Mouse (Mus musculus) brain, embryonic 14.5 days (tissue): ENCODE results near the gene Pdk2. TPM values are rescaled to one million over a fixed set of nuclear protein-coding genes. Genes with fewer than 3 reads are reported as not detected.

Experiments
- DNase-seq: peaks from one replicate; pipeline ENCODE4 v3.0.0-alpha.2; 2011; ENCODE audit warnings: low read depth
- CTCF ChIP-seq: fragments of 200-500 bp; IDR thresholded peaks from 2 replicates; pipeline ENCODE4 v1.5.1; 2012; ENCODE audit warnings: inconsistent platforms, mild to moderate bottlenecking, moderate library complexity, borderline replicate concordance; ENCODE audit not compliant: insufficient read depth, insufficient read length; ENCODE audit errors: extremely low read depth
- POLR2A ChIP-seq: fragments of 200-500 bp; IDR thresholded peaks from 2 replicates; pipeline ENCODE4 v1.6.1; 2012; ENCODE audit warnings: mild to moderate bottlenecking, inconsistent platforms, borderline replicate concordance; ENCODE audit not compliant: poor library complexity, insufficient read depth, insufficient read length, severe bottlenecking; ENCODE audit errors: extremely low read depth
- polyA plus RNA-seq: library from polyadenylated mRNA; depleted of rRNA; stranded (reverse); fragments of >200 nt; gene quantifications from 2 replicates; pipeline ENCODE4 v1.2.3, GENCODE M21; 2012

Gene Pdk2
- polyA plus RNA-seq, 1 experiment, result 26.1 TPM

GRCm38 (mm10) chr11:95079256-95079875, 38.2 kb upstream of the Pdk2 start:
- TF ChIP-seq CTCF, result no peak
- TF ChIP-seq POLR2A, result no peak

GRCm38 (mm10) chr11:95077956-95078355, 36.8 kb upstream of the Pdk2 start:
- TF ChIP-seq CTCF (0 out of 2 replicates have a peak, but pooled peaks have one; percentile 5), POLR2A (no peak)
- no peak for DNase-seq

More at GRCm38 (mm10) chr11:95079256-95079875, 38.2 kb upstream of the Pdk2 start:
- DNase-seq, result no peak

GRCm38 (mm10) chr11:95076536-95077111, 35.5 kb upstream of the Pdk2 start, which contains the start of gene Itga3:
Gene Itga3 (minus strand): TSS chr11:95076801.
- TF ChIP-seq POLR2A (peak; percentile 15; the same call in 1 of the 2 replicates), CTCF (no peak)
- DNase-seq, result peak; percentile 78

GRCm38 (mm10) chr11:95076041-95076535, 34.9 kb upstream of the Pdk2 start:
- DNase-seq, result peak; percentile 70
- TF ChIP-seq CTCF (peak; percentile 58; the same call in 1 of the 2 replicates), POLR2A (no peak)

GRCm38 (mm10) chr11:95075197-95076040, 34.3 kb upstream of the Pdk2 start:
- peak; percentile 18 for DNase-seq
- 0 out of 2 replicates have a peak, but pooled peaks have one; percentile 8 for TF ChIP-seq CTCF
- TF ChIP-seq POLR2A, result no peak

GRCm38 (mm10) chr11:95074694-95075093, 33.5 kb upstream of the Pdk2 start:
- DNase-seq, result no peak
- TF ChIP-seq CTCF, result no peak
- TF ChIP-seq POLR2A, result no peak

- TF ChIP-seq POLR2A, result no peak
- TF ChIP-seq CTCF, result no peak
- DNase-seq, result no peak
Measured at GRCm38 (mm10) chr11:95073835-95074234, 32.7 kb upstream of the Pdk2 start.

GRCm38 (mm10) chr11:95072804-95073203, 31.6 kb upstream of the Pdk2 start:
- DNase-seq, result no peak
- TF ChIP-seq CTCF (no peak), POLR2A (no peak)

GRCm38 (mm10) chr11:95072136-95072535, 31.0 kb upstream of the Pdk2 start:
- TF ChIP-seq POLR2A, result no peak

GRCm38 (mm10) chr11:95071266-95071665, 30.1 kb upstream of the Pdk2 start:
- TF ChIP-seq POLR2A, result no peak
- DNase-seq, result peak; percentile 47

More at GRCm38 (mm10) chr11:95072136-95072535, 31.0 kb upstream of the Pdk2 start:
- DNase-seq, result no peak

GRCm38 (mm10) chr11:95070140-95071107, 29.3 kb upstream of the Pdk2 start:
- TF ChIP-seq POLR2A, result no peak
- no peak for DNase-seq

- TF ChIP-seq POLR2A (no peak), CTCF (no peak)
- DNase-seq, result no peak
Measured at GRCm38 (mm10) chr11:95069226-95069957, 28.2 kb upstream of the Pdk2 start.
